Comparison of ENCODE assay signal across 27 mouse cellular contexts in genomic region chr16:26562771-26563170, GRCm38 (mm10). TPM values are rescaled to one million over a fixed set of nuclear protein-coding genes. Genes with fewer than 3 reads are reported as not detected.
"Had no signal": no experiment of that assay in that cellular context is flagged by ENCODE, and none has a peak within 500 bp of the region (broad histone marks: within the 10 kb centered on the region; RNA-seq: fewer than 3 reads in every experiment).

No protein-coding gene starts in this region.

- H3K4me1 ChIP-seq: liver, embryonic 15.5 days; midbrain, embryonic 10.5 days; midbrain, embryonic 13.5 days; neural tube, embryonic 13.5 days; neural tube, embryonic 15.5 days had no signal

- H3K27ac ChIP-seq: liver, embryonic 15.5 days; midbrain, embryonic 10.5 days; midbrain, embryonic 13.5 days; neural tube, embryonic 13.5 days; neural tube, embryonic 15.5 days had no signal

- H3K4me3 ChIP-seq: liver, embryonic 15.5 days; midbrain, embryonic 10.5 days; midbrain, embryonic 13.5 days; myocyte; neural tube, embryonic 13.5 days; neural tube, embryonic 15.5 days had no signal

- H3K9ac ChIP-seq: liver, embryonic 15.5 days; lung, embryonic 14.5 days; midbrain, embryonic 13.5 days; neural tube, embryonic 13.5 days; neural tube, embryonic 15.5 days had no signal

- H3K36me3 ChIP-seq: liver, embryonic 15.5 days; midbrain, embryonic 10.5 days; midbrain, embryonic 13.5 days; neural tube, embryonic 13.5 days; neural tube, embryonic 15.5 days had no signal

- DNase-seq: lung, adult 18-20 months; lung, embryonic 14.5 days; lung, postnatal 10 days; lung, postnatal 4 days; retina, postnatal 1 day; right cerebral cortex, adult 18-20 months; right cerebral cortex, postnatal 25 days; right cerebral cortex, postnatal 4 days; spleen, adult 18-20 months; thymus, adult 18-20 months; thymus, postnatal 14 days; thymus, postnatal 36 days had no signal

- H3K9me3 ChIP-seq: liver, embryonic 15.5 days; midbrain, embryonic 10.5 days; midbrain, embryonic 13.5 days; neural tube, embryonic 13.5 days; neural tube, embryonic 15.5 days had no signal

- ATAC-seq: midbrain, embryonic 13.5 days; midbrain, embryonic 16.5 days had no signal

- H3K27me3 ChIP-seq: liver, embryonic 15.5 days; midbrain, embryonic 13.5 days; neural tube, embryonic 13.5 days; neural tube, embryonic 15.5 days had no signal

- H3K4me2 ChIP-seq: liver, embryonic 15.5 days; lung, embryonic 14.5 days; midbrain, embryonic 13.5 days; neural tube, embryonic 13.5 days; neural tube, embryonic 15.5 days had no signal

RNA-seq across cellular contexts. Expression of gene Tmem207, which starts 36.2 kb away (rescaled TPM):
- total RNA-seq: megakaryocyte, adult 5-6 weeks; megakaryocyte-erythroid progenitor cell, adult 5-6 weeks had no signal
- polyA plus RNA-seq: liver, embryonic 15.5 days; lung, embryonic 14.5 days; lung, embryonic 16.5 days; midbrain, embryonic 10.5 days; myocyte; neural tube, embryonic 11.5 days; small intestine, adult 2 months; stomach, embryonic 14.5 days; stomach, embryonic 16.5 days; thymus, postnatal 0 days had no signal
